Mouse (Mus musculus): ENCODE data around the gene Map2. TPM values are rescaled to one million over a fixed set of nuclear protein-coding genes. Genes with fewer than 3 reads are reported as not detected.

The Map2 gene
- 1 to 10 TPM; 4.0 to 4.1 TPM for polyA plus RNA-seq (2017; shearing (Covaris generic))

DNA sequence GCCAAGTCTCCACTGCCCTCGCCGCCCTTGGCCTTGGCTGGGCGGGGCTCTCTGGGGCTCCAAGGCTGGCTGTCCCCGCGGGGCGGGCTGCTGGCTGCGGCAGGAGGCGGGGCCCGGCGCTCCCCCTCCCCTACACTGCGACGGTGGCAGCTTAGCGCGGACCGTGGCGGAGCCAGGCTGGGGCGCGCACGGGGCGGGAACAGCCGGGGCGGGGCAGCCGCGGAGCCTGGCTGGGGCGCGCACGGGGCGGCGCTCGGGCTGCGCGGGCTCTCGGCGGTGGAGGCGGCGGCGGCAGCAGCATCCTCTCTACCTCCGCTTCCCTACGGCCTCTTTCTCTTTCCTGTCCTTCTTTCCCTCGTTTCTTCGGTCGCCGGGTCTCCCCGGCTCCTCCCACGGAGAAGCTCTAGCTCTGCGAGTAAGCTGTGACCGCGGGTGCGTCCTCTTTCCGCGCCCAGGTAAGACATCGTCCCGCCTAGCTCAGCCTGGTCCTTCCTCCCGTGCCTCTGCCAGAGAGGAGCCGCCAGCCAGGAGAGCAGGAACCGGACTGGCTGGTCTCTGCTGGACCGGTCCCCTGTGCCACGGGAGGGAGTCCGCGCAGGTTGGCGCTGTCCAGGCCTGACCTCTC is at the start of gene Map2:
Gene Map2 (plus strand): TSS at position 233 of the 625 bp plus-strand sequence.
- peak; percentile 79 for ATAC-seq

DNA sequence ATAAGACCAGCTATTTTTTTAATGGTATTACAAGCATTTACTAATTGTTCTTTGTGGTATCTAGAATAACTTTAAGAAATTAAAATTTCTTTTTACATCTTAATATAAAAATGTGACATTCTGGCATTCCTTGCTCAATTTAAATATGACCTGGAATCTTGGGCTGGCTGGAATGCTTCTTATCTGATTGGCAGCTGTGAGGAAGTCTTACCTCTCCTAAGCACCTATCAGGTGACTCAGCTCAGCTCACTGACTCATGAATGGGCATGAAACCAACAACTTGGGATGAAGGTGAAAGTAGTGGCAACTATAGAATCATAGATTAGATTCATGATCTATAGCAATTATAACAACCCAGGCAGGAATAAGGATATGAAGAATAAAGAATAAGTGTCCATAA is 42.1 kb upstream of the Map2 start:
- ATAC-seq = no peak

DNA sequence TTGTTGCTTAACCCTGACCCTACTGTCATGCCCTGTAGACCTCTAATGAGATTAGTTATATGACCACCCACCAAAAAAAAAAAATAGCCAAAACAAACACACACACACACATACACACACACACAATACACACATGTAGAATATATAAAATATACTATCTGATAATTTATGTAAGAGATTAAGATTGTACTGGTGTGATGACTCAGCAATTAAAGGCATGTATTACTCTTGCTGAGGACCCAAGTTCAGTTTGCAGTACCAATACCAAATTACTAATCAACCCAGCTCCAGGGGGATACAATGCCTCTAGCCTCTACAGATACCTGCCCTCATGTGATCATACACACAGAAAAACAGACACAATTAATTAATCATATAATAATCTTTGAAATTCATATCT is 39.7 kb upstream of the Map2 start:
- no peak for ATAC-seq

DNA sequence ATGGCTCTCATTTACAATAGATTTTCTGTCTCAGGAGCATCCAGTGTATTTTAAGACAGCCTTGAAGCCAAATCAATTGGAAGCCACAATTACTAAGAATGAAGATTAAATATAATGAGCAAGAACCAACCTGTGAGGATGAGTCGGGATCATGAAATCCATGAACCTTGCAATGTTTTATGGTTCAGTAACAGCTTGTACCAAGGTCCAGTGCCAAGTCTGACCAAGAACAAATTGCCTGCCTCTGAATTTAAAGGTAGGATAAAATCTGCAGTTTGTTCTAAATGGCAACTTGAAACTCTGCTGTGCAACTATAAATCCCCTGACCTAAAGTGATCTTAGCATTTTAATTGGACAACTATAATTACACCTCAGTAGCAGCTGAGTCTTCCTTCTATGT is 34.4 kb upstream of the Map2 start:
- no peak for ATAC-seq

DNA sequence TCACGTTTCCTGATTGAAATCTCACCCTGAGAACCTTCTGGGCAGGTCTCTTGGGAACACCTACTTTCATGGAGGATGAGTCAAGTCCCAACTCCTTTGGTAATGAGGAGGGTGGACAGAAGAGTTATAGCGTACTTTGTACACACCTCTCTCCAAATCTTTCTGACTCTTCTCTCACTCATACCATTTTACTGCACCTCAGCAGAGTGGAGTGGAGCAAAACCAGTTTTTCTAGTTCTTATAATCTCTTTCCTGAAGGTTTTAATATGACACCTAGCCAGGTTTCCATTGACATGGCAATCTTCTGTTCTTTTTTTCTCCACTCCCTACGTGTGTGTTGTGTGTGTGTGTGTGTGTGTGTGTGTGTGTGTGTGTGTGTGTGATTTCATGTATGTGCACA is 29.9 kb upstream of the Map2 start:
- no peak for ATAC-seq

DNA sequence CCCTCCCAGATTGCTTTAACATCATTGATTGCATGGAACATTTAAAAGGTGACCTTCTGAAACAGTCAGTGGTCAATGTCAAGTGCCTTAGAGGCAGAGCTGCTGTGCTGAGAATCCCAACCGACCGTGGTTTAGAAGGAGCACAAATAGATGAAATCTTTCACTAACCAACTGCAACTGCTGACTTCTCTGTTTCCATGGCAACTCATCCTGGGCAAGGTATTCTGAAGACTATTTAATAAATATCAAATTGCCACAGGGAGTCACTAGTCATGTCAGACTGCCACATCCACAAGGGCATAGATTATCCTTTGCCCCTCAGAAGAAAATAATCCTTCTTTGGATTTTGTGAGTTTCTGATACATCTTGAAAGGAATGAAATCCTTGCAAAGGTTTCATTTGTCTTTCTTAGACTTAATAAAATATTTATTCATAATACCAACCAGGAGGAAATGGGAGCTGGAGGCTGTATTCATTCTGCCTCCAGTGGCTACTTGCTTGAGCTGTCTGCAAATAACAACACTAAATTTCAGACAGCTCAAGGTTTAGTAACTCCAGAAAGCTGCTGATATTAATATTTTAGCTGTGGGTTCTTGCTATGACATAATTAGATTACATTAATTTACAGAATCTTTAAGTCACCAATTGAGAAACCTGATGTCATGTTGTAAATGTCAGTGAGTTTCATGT is 26.1 kb upstream of the Map2 start:
- ATAC-seq = no peak

DNA sequence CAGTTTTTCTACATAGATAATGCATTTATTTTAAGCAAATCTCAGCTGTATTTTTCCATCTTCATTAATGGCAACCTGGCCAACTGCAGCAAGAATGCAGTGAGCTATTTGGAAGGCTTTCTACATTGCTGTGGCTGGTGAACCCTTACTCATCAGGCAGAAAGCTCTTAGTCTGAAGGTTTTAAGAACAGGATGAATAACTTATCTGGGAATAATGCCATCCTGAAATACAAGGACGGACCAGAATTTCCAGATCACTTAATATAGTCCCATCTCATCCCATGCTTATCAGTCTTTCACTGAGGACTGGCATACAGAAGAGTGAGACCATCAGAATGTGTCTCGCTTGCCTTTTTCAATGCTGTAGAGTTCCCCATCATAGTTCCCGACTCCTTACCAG is 24.3 kb upstream of the Map2 start:
- no peak for ATAC-seq

DNA sequence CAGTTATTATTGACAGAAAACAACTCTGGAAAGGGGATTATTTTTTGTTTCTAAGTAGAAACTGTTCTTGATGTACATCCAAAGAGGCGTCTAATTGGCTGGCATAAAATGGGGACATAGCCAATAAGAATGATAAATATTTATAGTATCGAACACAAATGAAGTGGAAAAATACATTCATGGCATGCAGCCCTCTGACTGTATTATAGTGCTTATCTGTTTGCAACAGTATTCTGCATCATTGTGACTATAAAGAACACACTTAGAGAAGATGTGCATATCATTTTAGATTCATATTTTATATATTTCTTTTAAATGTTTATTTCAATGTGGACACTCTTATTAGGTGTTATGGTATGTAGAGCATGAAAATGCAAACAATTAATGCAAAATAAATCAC is 17.9 kb upstream of the Map2 start:
- no peak for ATAC-seq

DNA sequence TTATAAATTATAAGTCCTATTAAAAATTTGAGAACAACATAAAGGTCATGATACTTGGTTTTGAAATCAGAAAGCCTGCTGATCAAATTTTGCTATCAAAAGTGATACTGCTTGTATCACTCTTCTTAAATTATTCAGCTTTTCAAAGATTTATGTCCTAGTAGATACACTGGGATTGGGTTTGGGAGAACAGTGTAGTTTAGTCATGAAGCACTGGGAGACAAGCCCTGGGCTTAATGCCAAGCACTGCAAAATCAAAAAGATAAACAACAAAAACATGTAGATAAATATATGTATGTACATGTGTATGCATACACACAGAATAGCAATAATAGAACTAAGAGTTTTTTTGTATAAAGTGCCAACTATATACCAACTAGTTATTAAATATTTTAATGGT is 17.5 kb upstream of the Map2 start:
- ATAC-seq = no peak

DNA sequence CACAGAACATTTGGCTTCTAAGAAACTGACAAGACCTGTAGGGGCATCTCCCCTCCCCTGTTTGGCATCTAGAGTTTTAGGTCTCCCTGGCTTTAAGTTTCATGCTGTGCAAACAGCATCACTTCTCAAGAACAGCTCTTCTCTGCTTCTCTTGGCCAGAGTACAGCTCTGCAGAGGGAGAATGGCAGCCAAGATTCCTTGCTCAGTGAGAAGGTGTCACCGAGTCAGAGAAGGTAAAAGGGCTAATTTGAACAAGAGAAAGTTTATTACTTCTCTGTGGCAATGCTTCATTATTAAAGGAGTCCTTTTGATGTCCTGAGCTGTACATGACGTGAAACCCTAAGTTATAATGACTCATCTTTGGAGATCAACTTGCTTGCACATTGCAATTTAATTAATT is 10.4 kb upstream of the Map2 start:
- no peak for ATAC-seq

DNA sequence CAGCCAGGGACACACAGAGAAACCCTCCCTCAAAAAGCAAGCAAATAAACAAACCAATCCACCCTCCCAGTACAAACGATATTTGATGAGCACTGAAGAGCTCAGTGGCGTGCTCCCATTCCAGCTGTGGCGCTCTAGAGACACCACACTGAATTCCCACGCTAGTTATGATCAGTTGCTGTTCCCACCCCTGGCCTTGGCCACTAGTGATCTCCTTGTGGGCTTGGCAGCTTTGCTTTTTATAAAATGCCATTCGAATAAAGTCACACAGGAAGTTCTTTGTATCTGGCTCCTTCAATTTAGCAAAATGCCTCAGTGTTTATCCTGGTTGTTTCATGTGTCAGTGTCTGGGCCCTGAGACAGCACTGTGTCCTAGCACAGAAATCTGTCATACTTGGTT is 6.4 kb upstream of the Map2 start:
- no peak for ATAC-seq

DNA sequence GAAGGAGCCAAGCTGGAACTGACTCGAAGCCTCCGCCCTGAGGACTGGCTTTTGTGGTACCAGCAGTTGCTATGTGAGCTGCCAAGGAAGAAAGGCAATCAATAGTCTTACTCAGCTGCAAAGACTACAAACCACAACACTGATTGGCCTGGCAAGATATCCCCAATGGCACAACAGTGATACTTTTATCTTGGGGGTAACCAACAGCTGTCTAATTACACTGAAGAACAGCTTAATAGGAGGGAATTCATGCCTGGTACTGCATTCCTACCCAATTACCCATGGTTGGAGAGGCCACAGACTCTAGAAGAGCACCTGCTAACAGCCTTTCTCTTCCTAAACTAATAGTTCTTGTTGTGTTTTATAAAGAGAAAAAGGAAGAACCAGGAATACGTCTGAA is 2.9 kb upstream of the Map2 start:
- ATAC-seq = no peak

DNA sequence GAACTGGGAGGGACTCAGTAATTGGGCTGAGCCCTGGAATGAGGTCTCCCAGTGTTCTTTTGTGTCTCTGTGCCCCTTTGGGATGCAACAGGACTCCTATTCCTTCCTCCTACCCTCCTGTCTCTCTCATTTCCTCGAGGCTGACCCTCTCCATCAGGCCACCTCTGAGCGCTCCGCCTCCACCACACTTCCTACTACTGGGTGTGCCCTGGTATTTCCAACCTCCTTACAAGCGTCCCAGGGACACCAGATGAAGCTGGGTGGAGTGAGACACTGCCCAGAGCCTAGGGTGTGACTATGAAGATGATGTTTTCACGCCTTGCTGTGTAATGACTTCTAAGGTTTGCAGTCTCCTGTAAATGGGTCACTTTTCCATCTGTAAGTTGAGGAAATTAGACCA is 1.4 kb upstream of the Map2 start:
- ATAC-seq = no peak

DNA sequence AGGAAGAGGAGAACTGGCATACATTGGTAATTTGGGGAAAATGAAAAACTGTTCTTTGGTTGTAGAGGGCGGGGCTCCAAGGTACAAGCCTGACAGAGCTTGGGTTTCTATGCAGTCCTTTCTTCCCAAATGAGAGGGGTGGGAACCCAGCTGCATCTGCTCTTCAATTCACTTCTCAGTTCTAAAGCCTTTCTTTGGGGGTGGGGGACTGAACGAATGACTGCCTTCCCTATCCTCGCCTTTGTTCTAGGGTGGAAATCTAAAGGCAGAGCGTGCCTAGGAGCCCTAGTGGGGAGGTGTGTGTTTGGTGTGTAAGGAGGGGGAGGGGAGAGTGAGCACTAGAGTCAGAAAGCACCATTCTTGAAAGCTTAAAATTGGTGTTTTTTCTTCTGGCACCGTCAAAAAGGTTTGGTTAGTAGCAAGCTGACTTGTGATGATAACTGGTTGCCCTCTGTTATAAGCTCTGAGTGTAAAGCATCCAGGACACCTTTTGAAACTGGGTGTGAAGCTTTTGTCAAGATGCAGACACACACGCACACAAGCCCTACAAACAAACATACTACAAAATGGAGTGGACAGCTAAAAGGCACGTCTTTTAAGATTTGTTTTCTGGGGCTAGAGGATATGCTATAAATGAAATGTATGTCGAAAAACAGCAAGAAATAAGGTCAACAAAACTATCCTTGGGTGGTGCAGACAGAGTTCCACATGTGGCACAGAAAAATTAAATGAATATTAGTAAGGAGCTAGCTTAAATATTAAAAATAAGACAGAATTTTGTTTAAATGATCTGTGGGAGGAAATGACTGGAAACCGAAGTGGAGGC is 1.2 kb downstream of the Map2 start:
- ATAC-seq = no peak

DNA sequence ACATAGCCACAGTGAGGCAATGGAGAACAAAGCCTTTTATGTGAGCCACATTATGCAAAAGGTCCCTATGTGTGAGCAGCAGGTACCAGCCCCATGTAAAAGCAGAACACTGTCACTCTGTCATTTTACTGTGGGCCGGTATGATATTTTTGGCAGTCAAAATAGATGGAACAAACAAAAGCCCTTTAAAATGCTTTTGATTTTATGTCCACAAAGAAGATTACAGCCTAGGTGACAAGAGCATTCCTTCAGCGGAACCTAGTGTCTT is 1.7 kb downstream of the Map2 start:
- ATAC-seq = no peak

DNA sequence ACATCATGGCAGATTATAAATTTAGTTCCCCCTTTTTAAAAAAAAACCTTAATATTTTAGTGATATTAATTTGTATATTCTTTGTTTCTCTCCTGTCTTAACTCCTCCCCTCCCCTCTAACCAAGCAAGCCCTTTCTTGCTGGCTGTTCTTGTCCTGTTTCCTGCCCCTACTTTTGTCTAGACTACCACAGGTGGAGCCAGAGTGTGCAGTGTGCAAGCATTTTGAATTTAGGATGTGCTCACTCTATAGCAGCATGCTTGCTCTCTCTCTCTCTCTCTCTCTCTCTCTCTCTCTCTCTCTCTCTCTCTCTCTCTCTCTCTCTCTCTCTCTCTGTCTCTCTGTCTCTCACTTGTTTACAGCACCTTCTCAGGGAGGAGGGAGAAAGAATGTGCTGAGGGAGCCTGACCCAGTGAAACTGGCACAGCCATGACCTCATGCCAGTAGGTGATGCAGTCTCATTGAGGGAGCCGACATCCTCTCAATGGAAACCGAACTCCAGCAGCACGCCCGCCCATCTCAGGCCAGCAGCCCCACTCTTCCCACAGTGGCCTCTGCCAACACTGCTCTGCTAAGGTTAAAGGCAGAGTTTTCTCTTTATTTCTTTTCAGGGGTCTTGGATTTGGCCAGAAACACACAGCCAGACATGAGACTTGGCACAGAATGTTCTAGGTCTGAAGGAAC is 2.6 kb downstream of the Map2 start:
- no peak for ATAC-seq

DNA sequence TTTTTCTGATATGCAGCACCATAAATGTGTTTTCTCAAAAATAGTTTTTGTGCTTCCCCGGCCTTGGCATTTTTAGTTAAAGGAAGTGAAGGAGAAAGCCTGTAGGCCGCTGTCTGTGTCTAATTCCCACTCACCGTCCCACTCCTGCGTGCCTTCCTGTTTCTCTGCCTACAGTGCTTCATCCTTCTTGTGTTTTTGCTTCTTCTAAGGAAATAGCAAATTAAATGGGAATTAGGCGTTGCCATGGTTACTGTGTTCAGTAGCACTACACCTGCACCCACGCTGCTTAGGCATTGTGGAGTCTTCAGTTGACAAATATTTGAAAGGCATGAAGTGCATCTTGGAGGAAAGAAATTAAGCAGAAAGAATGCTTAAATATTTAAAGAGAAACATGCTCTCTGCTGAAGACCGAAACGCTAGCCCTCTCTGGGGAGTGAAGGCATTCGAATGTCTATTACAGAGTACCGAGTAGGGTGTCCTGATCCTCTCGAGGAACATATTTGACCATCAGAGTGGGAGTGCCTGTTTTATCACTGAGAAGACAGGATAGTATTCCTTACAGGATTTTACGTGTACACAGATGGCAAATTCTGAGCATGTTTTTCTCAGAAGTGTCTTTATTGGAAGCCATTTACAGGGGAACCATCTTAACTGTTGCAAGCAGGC is 12.1 kb downstream of the Map2 start:
- no peak for ATAC-seq

DNA sequence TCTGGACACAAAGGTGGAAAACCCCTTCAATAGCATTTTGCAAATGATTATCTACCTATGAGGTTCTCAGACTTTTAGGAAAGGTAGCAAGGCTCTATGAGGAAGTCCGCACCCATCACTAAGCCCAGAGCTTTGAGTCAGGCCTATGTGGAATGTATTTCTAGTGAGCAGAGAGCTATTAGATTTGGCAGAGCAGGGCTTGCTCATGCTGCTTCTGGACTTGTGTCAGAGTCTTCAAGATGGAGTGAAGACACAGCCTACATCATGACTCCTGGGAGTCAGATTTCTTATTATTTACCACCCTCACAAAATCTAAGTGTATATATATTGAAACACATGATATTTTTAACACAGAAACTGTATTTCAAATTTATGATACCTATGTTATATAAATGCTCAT is 17.3 kb downstream of the Map2 start:
- no peak for ATAC-seq

DNA sequence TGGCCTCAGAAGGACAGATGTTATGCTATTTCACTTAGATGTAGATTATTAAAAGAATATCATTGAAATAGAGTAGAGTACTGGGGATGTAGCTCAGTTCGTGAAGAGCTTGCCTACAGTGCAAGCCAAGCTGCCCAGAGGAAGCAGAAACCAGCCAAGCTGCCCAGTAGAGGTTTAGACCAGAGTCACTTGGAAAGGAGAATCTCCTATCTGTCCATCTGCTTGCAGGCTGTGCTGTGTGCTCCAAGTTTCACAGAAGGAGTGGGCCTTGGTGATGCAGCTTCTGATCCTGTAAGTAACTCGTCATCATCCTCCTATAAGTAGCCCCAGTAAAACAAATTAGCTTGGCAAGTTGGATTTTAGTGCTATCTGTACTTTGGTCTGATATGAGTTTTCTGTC is 17.8 kb downstream of the Map2 start:
- no peak for ATAC-seq

DNA sequence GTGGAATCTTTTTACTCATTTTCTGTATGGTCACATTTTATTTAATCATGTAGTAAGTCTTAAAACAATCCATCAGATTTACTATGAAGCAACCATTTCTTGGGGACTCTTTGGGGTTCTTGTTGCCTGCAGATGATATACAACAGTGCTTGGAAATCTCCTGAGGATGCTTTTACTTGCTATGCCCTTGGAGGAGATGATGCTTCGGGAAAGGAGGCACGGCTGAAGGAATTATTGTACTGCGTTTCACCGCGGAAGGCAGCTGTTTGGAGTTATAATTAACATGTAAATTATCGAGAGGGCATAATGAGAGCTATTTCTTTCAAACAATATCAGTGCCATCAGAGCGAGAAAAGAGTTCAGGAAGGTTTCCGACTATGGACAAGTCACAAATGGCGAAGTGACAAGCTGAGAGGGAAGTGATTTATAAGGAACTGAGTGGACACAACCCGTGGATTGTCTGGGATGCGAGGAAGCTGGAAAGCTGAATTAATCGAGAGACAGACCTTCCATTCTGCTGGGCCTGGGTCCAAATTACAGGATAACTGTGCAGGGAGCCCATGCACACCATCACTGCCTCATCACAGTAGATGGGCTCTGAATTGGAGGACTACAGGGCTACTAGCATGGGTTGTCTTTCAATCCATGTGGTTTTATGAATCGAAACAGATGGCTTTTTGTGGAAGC is 20.1 kb downstream of the Map2 start:
- ATAC-seq = no peak

DNA sequence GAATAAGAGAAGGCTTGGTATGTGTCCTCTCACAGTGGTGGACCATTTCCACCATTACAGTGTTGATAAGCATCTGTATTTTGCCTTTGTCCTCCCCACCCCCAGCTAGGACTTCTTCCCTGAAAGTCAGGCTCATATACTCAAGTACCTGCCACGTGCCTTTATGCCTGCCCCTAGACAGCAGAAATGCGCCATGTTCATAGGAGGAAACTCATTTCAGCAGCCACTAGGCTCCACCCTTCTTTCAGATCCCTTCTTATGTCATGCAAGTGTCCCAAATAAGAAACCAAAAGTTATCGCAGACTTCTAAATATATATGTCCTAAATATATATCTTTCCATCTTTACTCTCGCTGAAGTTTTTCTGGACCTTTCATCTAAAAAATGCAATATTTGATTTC is 21.2 kb downstream of the Map2 start:
- no peak for ATAC-seq

DNA sequence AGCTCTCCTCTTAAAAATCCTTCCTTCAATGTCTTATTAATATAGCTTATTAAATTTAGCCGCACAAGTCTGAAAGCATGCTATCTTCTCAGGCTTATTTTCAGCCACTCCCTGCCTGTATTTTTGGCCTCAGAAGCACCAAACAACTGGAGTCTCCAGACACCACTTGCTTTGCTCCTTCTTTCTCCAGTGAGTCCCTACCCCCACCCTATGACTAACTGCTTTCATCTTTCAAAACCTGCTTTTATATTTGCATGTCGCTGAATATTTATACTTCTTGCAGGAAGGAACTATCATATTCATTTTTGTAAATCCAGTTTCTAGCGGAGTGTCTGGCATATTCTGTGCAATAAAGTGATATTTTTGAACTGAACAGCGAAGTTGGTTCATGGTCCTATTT is 21.6 kb downstream of the Map2 start:
- ATAC-seq = no peak

DNA sequence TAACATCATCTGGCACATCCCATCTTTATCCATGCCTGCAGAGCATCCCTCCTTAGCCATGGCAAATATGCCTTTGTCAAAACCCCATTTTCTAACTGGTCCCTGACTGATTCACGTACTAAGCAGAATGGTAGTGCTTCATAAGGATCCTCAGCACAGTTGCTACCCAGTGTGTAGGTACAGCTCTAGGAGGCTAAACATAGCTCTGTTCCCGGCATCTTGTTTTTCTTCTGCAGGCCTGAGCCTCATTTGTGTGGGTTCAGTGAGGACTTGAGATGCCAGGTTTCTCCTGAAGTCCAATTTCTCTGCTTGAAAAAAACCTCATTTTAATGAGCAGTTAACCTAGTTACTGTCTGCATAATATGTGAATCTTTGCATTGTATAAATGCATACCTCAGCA is 30.4 kb downstream of the Map2 start:
- ATAC-seq = no peak
